Mouse (Mus musculus): ENCODE results near the gene Vps45. TPM values are rescaled to one million over a fixed set of nuclear protein-coding genes. Genes with fewer than 3 reads are reported as not detected.
"Not testable (repeated sequence)": the region's sequence is repeated elsewhere in the genome, so short reads cannot be mapped to it uniquely, and the experiment has no call there.

Vps45 gene
- polyA plus RNA-seq, 1 experiment from 2014 or later, result 62.9 TPM

DNA sequence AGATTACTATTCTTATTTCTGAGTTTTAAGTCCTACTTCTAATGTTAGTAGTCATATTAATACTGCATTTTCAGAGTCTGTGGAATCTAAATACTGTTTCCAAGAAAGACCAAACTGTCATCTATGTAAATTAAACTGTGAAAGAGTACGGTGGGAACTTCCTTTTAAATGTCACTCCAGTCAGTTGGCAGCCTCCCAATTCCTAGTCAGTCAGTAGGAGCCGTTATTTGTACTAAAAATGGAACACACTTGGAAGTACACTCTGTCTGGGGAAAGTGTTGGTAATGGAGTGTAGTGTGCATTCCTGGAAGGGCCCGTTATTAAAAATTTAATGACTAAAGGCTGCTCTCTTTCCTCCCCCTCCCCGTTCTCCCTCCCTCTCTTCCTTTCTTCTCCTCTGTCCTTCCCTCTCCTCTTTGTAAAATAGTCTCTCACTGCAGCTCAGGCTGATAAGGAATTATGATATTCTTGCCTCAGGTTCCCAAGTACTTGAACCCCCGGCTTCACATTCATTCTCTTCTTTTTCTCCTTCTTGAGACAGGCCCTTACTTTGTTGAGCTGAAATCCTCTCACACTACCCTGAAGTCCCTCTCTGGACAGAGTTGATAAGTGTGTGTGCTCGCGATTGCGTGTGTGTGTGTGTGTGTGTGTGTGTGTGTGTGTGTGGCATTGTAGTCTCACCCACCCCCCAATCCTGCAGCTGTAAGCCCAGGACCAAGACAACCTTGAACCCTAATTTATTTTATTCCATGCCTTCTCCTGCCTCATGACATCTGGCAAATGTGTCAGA lies 100.7 kb downstream of the Vps45 start:
- no peaks in the 10 kb centered on the region for H3K36me3 ChIP-seq

DNA sequence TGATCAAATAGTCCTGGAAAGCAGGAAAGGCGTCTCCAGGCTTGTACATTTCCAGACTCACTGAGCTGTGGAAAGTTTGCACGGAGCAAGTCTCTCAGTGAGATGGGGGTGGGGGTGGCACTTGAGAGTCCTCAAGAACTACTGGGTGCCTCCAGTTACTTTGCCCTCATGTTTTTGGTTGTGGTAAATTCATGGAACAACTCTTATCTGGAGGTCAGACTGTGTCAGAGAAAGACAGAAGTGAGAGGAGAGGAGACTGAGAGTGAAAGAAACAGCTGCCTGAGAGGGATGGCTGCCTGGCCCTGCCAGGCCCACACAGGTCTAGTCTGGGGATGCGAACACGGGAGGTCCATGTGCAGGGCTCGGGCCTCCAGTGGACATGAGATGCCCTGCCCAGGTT lies 102.9 kb downstream of the Vps45 start:
- H3K4me1 ChIP-seq (replicated peaks), result peaks cover 13% of the 10 kb centered on the region; the same call in 1 of the 2 replicates
- H3K9me3 ChIP-seq, result no peaks in the 10 kb centered on the region
- no peak overlapping the region for H3K4me3 ChIP-seq
- no peak for ATAC-seq (ENCODE audit: low FRiP score)
- H3K9ac ChIP-seq, result no peak overlapping the region
- H3K36me3 ChIP-seq, result no peaks in the 10 kb centered on the region
- WGBS, result 94% methylated on average over 5 of the region's 5 CpGs
- no peaks in the 10 kb centered on the region for H3K27me3 ChIP-seq
- no peak overlapping the region for H3K27ac ChIP-seq
- H3K4me2 ChIP-seq, result no peak overlapping the region

More for the DNA sequence above, 100.7 kb downstream of the Vps45 start:
- 68% methylated on average over 8 of the region's 8 CpGs for WGBS
- H3K4me1 ChIP-seq (replicated peaks), result 0 out of 2 replicates have a peak, but pooled peaks cover 7% of the 10 kb centered on the region
- H3K4me3 ChIP-seq, result no peak overlapping the region
- ATAC-seq (ENCODE audit: low FRiP score), result no peak
- H3K9me3 ChIP-seq, result no peaks in the 10 kb centered on the region
- no peak overlapping the region for H3K27ac ChIP-seq
- no peaks in the 10 kb centered on the region for H3K27me3 ChIP-seq
- H3K9ac ChIP-seq, result no peak overlapping the region
- no peak overlapping the region for H3K4me2 ChIP-seq

DNA sequence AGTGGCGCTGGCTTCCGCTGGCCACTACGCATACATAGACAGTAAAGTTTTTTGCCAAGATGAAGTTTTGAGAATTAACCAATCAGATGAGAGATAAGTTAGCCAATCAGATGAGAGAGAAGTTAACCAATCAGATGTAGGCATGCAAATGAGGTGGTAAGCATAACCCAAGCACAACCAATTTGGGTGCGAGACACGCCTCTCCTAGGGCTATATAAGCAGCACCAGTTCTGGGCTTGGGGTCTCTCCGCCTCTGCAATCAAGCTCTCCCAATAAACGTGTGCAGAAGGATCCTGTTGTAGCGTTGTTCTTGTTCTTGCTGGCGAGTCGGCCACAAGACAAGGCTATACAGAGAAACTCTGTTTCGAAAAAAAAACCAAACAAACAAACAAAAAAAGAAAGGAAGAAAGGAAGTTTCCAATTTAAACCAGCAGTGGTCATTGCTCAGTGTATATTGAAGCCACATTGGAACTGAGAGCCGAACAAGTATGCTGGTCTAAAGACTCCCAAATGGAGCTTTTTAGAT lies 103.6 kb downstream of the Vps45 start:
- not testable (repeated sequence) for ATAC-seq (ENCODE audit: low FRiP score); H3K36me3 ChIP-seq; H3K9ac ChIP-seq; H3K27me3 ChIP-seq; H3K27ac ChIP-seq; H3K4me2 ChIP-seq; H3K9me3 ChIP-seq; H3K4me3 ChIP-seq
- WGBS, result 89% methylated on average over 12 of the region's 12 CpGs
- peaks cover 13% of the 10 kb centered on the region; the same call in 1 of the 2 replicates for H3K4me1 ChIP-seq (replicated peaks)

DNA sequence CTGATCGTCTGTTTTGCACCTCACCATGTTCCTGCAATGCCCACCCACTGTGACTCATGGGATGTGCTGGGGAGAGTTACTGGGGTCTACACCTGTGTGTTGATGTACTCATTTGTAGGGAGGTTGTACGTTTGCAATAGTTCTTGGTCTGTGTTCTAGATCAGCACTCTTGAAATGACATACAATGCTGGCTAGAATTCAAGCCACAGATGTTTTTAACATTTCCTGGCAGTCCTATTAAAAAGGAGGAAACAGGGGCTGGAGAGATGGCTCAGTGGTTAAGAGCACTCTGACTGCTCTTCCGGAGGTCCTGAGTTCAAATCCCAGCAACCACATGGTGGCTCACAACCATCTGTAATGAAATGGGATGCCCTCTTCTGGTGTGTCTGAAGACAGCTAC lies 104.7 kb downstream of the Vps45 start:
- H3K27ac ChIP-seq, result peak overlapping the region; percentile 99
- H3K27me3 ChIP-seq, result no peaks in the 10 kb centered on the region
- no peak overlapping the region for H3K4me3 ChIP-seq
- H3K36me3 ChIP-seq, result no peaks in the 10 kb centered on the region
- H3K4me1 ChIP-seq (replicated peaks), result peaks cover 13% of the 10 kb centered on the region; the same call in 1 of the 2 replicates
- no peaks in the 10 kb centered on the region for H3K9me3 ChIP-seq
- WGBS, result 53% methylated on average over 3 of the region's 3 CpGs
- ATAC-seq (ENCODE audit: low FRiP score), result no peak
- no peak overlapping the region for H3K9ac ChIP-seq
- no peak overlapping the region for H3K4me2 ChIP-seq

DNA sequence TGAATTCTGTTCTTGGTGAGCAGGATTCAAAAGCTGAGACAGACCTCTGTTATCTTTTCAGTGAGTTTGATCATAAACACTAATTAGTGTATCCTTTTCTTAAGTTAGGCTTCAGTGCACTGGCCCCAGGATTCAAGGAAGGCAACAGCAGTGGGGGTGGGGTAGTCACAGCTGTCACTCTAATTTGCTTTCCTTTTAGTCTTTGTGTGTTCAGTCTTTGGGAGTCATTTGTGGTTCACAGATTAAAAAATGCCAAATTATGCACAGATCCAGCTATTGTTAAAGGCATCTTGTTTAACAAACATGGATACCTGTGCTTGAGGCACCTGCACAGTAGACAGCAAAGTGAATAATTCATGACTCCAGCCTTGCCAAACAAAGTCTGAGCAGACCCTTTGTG lies 105.2 kb downstream of the Vps45 start:
- Histone ChIP-seq H3K4me3 (no peak overlapping the region), H3K9me3 (no peaks in the 10 kb centered on the region), H3K27me3 (no peaks in the 10 kb centered on the region), H3K9ac (no peak overlapping the region), H3K4me2 (no peak overlapping the region), H3K36me3 (no peaks in the 10 kb centered on the region), H3K27ac (peak overlapping the region; percentile 99), H3K4me1 (replicated peaks) (peaks cover 13% of the 10 kb centered on the region; the same call in 1 of the 2 replicates)
- ATAC-seq (ENCODE audit: low FRiP score), result no peak

DNA sequence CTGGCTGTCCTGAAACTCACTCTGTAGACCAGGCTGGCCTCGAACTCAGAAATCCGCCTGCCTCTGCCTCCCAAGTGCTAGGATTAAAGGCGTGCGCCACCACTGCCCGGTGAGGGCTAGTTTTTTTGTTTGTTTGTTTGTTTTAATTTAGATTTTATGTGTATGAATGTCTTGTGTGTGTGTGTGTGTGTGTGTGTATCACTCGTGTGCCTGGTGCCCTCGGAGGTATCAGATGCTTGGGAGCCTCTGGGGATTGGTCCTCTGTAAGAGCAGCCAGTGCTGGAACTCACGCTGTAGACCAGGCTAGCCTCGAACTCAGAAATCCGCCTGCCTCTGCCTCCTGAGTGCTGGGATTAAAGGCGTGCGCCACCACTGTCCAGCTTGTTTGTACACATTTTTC lies 106.7 kb downstream of the Vps45 start:
- not testable (repeated sequence) for H3K9me3 ChIP-seq
- 74% methylated on average over 12 of the region's 12 CpGs for WGBS
- peak; percentile 25 for ATAC-seq (ENCODE audit: low FRiP score)

DNA sequence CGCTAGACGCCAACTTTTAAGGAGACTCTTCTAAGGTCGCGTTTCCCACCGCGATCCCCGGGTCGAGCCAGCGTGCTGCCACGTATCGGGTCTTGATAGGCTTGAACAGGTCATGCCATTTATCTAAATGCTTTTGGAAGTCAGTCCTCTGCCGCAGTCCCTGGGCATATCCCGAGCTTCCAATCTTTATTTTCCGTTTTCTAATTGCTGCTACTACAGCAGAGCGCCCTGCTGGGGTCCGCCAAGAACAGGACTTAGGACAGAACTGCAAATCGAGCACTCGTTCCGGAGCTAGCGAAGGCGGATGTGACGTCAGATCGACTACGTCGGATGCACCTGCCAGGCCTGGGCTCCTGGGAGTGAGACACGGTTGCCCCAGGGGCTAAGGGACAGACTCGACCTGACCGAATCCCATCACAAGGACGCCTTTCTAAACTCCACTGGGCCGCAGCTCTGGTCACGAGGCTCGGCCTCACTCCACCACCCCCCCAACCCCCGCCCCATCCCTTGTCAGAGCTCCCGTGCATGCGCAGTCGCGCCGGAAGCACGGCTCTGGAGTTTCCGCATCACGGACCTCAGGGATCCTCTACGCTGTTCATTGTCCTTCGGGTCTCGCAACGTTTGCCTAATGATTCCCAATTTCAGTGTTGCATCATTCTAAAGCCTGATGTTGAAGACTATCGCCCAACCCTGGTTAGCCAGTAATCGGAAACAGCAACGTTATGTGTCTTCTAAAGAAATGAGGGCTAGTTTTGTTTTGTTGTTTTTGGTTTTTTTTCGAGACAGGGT lies 107.3 kb downstream of the Vps45 start:
- Histone ChIP-seq H3K4me1 (replicated peaks) (peaks cover 13% of the 10 kb centered on the region; the same call in 1 of the 2 replicates), H3K27ac (peak overlapping the region; percentile 99), H3K27me3 (no peaks in the 10 kb centered on the region), H3K9me3 (no peaks in the 10 kb centered on the region), H3K9ac (peak overlapping the region; percentile 72), H3K4me3 (peak overlapping the region; percentile 48), H3K36me3 (peaks cover 1% of the 10 kb centered on the region), H3K4me2 (peak overlapping the region; percentile 68)
- ATAC-seq (ENCODE audit: low FRiP score), result peak; percentile 97
- WGBS, result 1% methylated on average over 49 of the region's 49 CpGs

More for the DNA sequence above, 106.7 kb downstream of the Vps45 start:
- Histone ChIP-seq H3K4me3 (peak overlapping the region; percentile 48), H3K4me1 (replicated peaks) (peaks cover 13% of the 10 kb centered on the region; the same call in 1 of the 2 replicates), H3K27ac (peak overlapping the region; percentile 99), H3K4me2 (peak overlapping the region; percentile 68), H3K9ac (peak overlapping the region; percentile 72)
- not testable (repeated sequence) for H3K36me3 ChIP-seq, H3K27me3 ChIP-seq

Other genes starting within 250 kb of the Vps45 start
- gene Rprd2, start 239.6 kb downstream of the Vps45 start, polyA plus RNA-seq (2015; fragmentation: Nextera tagmentation; extraction: Ambion mirVana), result 23.8 and 24.4 TPM in 2 replicates
- 36.6 and 39.7 TPM in 2 replicates for gene Prpf3, start 202.6 kb downstream of the Vps45 start, polyA plus RNA-seq (2015; fragmentation: Nextera tagmentation; extraction: Ambion mirVana)
- gene Mrps21, start 186.9 kb downstream of the Vps45 start, polyA plus RNA-seq (2015; fragmentation: Nextera tagmentation; extraction: Ambion mirVana), result 331 and 342 TPM in 2 replicates
- 3.1 and 4.3 TPM in 2 replicates for gene Ciart, start 176.2 kb downstream of the Vps45 start, polyA plus RNA-seq (2015; fragmentation: Nextera tagmentation; extraction: Ambion mirVana)
- gene BC028528, start 166.5 kb downstream of the Vps45 start, polyA plus RNA-seq (2015; fragmentation: Nextera tagmentation; extraction: Ambion mirVana), result 19.4 and 21.2 TPM in 2 replicates
- 32.4 and 40.8 TPM in 2 replicates for gene Aph1a, start 164.5 kb downstream of the Vps45 start, polyA plus RNA-seq (2015; fragmentation: Nextera tagmentation; extraction: Ambion mirVana)
- gene Car14, start 153.8 kb downstream of the Vps45 start, polyA plus RNA-seq (2015; fragmentation: Nextera tagmentation; extraction: Ambion mirVana), result 6.5 and 10.9 TPM in 2 replicates
- gene Anp32e, start 129.2 kb downstream of the Vps45 start, polyA plus RNA-seq (2015; fragmentation: Nextera tagmentation; extraction: Ambion mirVana), result 167 and 175 TPM in 2 replicates
- gene Plekho1, start 62.5 kb downstream of the Vps45 start, polyA plus RNA-seq (2015; fragmentation: Nextera tagmentation; extraction: Ambion mirVana), result 59.5 and 65.4 TPM in 2 replicates
- gene Otud7b, start 46.1 kb upstream of the Vps45 start, polyA plus RNA-seq (2015; fragmentation: Nextera tagmentation; extraction: Ambion mirVana), result 11.0 and 13.6 TPM in 2 replicates
- gene Mtmr11, start 103.5 kb upstream of the Vps45 start, polyA plus RNA-seq (2015; fragmentation: Nextera tagmentation; extraction: Ambion mirVana), result 11.5 and 12.8 TPM in 2 replicates
- gene Sf3b4, start 113.9 kb upstream of the Vps45 start, polyA plus RNA-seq (2015; fragmentation: Nextera tagmentation; extraction: Ambion mirVana), result 149 and 151 TPM in 2 replicates
- gene Sv2a, start 122.7 kb upstream of the Vps45 start, polyA plus RNA-seq (2015; fragmentation: Nextera tagmentation; extraction: Ambion mirVana), result 84.0 and 88.7 TPM in 2 replicates
- gene Bola1, start 161.2 kb upstream of the Vps45 start, polyA plus RNA-seq (2015; fragmentation: Nextera tagmentation; extraction: Ambion mirVana), result 64.0 and 65.6 TPM in 2 replicates
- 1.0 TPM in 1 of 2 replicates, not detected in the other for gene Hist2h2ab, start 161.4 kb upstream of the Vps45 start, polyA plus RNA-seq (2015; fragmentation: Nextera tagmentation; extraction: Ambion mirVana)
- gene Hist2h2ac, start 162.4 kb upstream of the Vps45 start, polyA plus RNA-seq (2015; fragmentation: Nextera tagmentation; extraction: Ambion mirVana), result 3.1 and 3.6 TPM in 2 replicates
- 4.3 TPM in 2 replicates for gene Hist2h2be, start 162.7 kb upstream of the Vps45 start, polyA plus RNA-seq (2015; fragmentation: Nextera tagmentation; extraction: Ambion mirVana)
- gene Hist2h3c2, start 180.7 kb upstream of the Vps45 start, polyA plus RNA-seq (2015; fragmentation: Nextera tagmentation; extraction: Ambion mirVana), result 4.1 and 5.3 TPM in 2 replicates
- gene Hist2h2aa2, start 181.8 kb upstream of the Vps45 start, polyA plus RNA-seq (2015; fragmentation: Nextera tagmentation; extraction: Ambion mirVana), result 64.9 and 67.2 TPM in 2 replicates
- gene Hist2h2aa1, start 187.0 kb upstream of the Vps45 start, polyA plus RNA-seq (2015; fragmentation: Nextera tagmentation; extraction: Ambion mirVana), result 15.6 and 29.2 TPM in 2 replicates
- gene Hist2h3c1, start 188.2 kb upstream of the Vps45 start, polyA plus RNA-seq (2015; fragmentation: Nextera tagmentation; extraction: Ambion mirVana), result 0.62 TPM in 1 of 2 replicates, not detected in the other
- gene Hist2h4, start 204.8 kb upstream of the Vps45 start, polyA plus RNA-seq (2015; fragmentation: Nextera tagmentation; extraction: Ambion mirVana), result 5.2 and 6.1 TPM in 2 replicates
- gene Hist2h3b, start 210.2 kb upstream of the Vps45 start, polyA plus RNA-seq (2015; fragmentation: Nextera tagmentation; extraction: Ambion mirVana), result 19.6 and 22.4 TPM in 2 replicates
- 2.7 and 3.4 TPM in 2 replicates for gene Hist2h2bb, start 211.3 kb upstream of the Vps45 start, polyA plus RNA-seq (2015; fragmentation: Nextera tagmentation; extraction: Ambion mirVana)
- 1.5 and 1.7 TPM in 2 replicates for gene Fcgr1, start 235.5 kb upstream of the Vps45 start, polyA plus RNA-seq (2015; fragmentation: Nextera tagmentation; extraction: Ambion mirVana)

All from hindbrain, embryonic 13.5 days (tissue).